Mouse (Mus musculus) spleen, postnatal 10 days (tissue): Measurements from ENCODE around the gene Stx6.
"Not testable (repeated sequence)": the region's sequence is repeated elsewhere in the genome, so short reads cannot be mapped to it uniquely, and the experiment has no call there.

ENCODE experiments used
- DNase-seq, 2 experiments: peaks; one replicate each; pipeline ENCODE4 v3.0.0; 2021 to 2022; ENCODE audit warnings: low spot score in 2 of 2

Stx6 gene

GRCm38 (mm10) chr1:155167453-155167852, 8.9 kb downstream of the Stx6 start:
- DNase-seq = no peak

GRCm38 (mm10) chr1:155169935-155170334, 11.4 kb downstream of the Stx6 start:
- DNase-seq = no peak

DNA sequence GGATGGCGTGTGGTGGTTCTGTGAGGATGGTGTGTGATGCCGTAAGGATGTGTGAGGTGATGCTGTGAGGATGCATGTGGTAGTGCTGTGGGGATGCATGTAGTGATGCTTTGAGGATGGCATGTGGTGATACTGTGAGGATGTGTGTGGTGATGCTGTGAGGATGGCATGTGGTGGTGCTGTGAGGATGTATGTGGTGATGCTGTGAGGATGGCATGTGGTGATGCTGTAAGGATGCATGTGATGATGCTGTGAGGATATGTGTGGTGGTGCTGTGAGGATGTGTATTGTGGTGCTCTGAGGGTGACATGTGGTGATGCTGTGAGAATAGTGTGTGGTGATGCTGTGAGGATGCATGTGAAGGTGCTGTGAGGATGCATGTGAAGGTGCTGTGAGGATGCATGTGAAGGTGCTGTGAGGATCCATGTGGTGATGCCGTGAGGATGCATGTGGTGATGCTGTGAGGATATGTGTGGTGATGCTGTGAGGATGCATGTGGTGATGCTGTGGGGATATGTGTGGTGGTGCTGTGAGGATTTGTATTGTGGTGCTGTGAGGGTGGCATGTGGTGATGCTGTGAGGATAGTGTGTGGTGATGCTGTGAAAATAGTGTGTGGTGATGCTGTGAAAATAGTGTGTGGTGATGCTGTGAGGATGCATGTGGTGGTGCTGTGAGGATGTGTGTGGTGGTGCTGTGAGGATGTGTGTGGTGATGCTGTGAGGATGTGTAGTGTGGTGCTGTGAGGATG, 14.6 kb downstream of the Stx6 start:
- no peak for DNase-seq

GRCm38 (mm10) chr1:155173644-155174016, 15.1 kb downstream of the Stx6 start:
- not testable (repeated sequence) for DNase-seq

- DNase-seq = no peak
These were observed 15.9 kb downstream of the Stx6 start for GRCm38 (mm10) chr1:155174424-155174823.

DNA sequence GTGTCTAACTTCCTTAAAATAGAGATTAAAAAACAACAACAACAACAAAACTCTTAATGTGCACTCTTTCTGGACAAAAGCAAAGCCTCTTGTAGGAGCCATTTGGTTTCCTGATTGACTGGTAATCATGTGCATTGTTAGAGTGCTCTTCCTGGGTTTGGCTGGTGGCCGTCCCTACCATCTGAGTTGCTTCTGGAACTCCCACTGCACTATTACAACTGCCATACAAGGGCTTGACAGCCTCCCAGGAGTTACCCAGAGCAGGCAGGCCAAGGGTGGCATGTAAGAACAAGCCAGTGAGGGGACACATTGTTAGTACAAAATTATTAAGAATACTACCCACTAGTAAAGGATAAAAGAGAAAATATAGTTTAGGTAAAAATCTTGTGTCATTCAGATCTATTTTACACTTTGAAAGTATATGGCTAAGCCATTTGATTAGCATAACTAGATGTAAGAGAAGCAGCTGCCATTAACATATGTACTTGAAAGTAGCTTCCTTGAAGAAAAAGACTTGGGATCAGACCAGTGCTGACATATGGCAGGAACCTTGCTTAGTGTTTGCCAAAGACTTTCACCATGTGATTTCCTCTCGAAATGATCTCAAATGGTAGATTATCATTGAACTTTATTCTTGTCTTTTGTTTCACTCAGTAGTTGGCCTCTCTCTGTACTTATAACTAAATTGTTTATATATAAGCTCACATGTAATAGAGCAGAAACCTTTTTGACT, 19.8 kb downstream of the Stx6 start:
- DNase-seq = no peak

DNA sequence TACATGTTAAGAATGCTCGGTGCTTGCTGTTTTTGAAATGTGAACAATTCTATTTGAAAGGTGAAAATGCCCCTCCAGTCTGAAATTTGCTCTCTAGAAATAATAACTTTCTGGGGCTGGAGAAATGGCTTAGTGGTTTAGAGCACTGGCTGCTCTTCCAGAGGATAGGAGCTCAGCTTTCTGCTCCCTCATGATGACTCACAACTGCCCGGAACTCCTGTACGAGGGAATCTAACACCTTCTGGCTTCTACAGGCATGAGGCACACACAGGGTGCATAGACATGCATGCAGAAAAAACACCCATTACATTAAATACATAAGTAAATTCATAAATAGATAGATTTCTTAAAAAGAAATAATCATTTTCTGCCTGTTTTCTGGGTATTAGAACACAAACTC, 25.7 kb downstream of the Stx6 start:
- no peak for DNase-seq

- DNase-seq = no peak
These were observed 30.1 kb downstream of the Stx6 start for GRCm38 (mm10) chr1:155188656-155189055.

- DNase-seq = no peak
These were observed 32.7 kb downstream of the Stx6 start for GRCm38 (mm10) chr1:155191219-155191618.

DNA sequence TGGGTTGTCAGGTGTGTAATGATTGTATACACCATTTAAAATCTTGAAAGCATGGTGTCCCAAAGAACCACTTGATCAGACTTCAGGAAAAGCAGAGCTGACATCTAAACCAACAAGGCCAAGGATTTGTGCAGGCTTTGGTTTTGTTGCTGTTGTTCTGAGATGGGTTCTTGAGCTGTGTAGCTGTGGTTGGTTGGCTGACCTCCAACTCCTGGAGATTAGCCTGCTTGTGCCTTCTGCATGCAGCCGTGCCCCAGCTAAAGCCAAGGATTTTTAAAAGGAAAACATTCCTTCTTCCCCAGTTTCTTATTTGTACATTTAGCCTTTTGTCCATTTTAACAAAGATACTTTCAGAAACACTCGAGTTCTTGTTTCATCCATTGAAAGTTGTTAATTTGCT, 33.2 kb downstream of the Stx6 start:
- DNase-seq = no peak

GRCm38 (mm10) chr1:155192805-155193368, 34.4 kb downstream of the Stx6 start:
- no peak for DNase-seq

DNA sequence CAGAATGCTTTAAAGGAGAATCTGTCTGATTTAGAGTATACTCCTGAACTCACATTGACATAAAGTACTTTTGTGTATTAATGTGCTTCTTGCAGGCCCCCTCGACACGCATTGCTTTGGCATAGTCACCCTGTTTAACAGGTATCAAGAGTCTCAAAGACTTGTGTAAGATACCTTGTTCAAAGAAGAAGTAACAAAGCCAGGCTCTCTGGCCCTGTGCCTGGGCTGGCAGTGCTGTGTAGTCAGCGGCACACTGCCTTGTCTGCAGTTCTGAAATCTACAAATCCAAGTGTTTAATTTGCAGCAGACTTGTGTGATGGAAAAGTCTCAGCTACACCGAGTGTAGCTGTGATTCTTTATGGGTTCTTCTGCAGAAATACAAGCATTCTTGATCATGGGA, 38.2 kb downstream of the Stx6 start:
- no peak for DNase-seq

DNA sequence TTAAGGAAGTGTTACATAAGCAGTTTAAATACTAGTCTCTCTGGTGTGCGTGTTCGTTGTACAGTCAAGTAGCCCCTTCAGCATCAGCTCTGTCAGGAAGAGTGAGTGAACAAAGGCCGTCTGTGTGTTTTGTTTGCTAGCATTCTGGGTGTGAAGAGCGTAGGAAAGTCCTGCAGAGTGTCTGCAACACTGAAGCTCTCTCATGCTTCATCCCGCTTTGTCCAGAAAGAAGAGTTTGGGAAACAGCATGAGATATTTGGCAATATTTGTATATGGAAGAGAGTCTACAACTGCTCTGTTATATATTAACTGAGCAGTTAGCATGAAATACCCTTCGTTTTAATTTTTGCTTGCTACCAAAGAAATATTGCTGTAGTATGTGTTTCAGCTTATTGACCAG, 41.0 kb downstream of the Stx6 start:
- DNase-seq = no peak

DNA sequence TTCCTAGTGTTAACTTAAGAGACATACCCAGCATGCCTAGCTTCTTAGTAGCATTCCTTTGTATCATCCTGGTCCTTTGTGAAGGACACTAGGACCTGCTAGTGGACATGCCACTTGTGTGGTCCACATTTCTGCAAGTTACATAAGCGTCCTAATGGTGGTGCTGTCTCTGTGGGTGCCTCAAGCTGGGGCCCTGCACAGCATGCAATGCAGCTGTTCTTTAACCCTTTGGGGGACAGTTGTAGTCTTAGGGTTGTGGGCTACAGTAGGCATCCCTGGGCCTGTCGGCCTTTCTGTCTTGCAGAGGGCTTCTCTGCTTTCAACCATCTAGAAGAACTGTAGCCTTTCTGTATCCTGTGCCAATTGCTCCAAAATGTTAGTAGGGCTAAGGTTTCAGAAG, 42.5 kb downstream of the Stx6 start:
- no peak for DNase-seq

DNA sequence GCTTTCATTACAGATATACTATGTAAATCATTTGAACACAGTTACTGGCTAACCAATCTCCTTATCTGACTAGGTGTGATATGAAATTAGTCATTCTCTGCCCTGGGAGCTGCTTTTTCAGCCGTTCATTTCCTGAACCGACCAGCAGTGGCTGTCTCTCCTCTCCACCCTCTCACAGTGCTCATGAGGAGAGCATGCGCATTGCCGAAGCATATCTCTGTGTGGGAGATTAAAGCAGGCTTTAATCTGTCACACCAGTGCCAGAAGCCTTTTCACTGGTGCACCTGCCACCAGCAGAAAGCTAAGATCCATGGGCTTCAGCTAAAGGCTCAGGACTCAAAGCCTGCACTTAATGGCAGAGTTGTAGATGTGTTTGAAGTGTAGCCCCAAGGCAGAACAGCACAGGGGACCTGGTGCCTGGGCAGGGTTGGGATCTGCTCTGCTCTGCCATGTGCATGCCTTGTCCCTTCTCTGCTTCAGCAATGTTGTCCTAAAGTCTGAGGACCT, 42.9 kb downstream of the Stx6 start:
- no peak for DNase-seq

DNA sequence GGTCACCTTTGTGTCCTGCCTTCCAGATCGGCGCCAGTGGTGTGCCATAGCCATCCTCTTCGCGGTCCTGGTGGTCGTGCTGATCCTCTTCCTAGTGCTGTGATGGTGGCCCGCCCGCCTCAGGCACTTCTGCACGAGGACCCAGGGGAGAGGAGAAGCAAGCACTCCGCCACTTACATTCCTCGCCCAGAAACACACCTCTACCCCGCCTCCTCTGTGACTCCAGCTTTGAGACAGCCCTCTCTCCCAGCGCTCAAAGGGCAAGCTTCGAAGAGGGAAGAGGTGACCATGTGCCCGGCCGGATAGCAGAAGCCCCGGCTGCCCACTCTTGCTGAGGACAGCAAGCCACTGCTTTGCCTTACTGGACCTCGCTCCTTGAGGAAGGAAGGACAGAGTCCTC, 43.4 kb downstream of the Stx6 start:
- DNase-seq = no peak

DNA sequence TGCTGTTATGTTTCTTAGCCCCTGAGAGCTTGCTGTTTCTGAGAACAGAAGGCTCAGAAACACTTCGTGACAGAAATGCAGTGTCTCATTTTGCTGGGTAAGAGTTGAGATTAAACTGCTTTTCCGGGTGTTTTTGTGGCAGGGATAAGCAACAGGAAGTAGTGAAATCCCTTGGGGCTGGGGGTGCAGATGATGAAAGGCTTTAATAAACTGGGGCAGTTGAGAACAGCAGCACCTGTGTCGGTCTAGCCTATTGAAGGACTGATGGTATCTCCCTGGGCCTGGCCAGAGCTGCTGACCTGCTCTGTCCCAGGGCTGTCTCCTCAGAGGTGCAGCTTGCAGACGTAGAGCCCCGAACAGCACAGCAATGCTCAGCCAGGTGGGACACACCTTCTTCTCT, 44.0 kb downstream of the Stx6 start:
- DNase-seq = no peak

DNA sequence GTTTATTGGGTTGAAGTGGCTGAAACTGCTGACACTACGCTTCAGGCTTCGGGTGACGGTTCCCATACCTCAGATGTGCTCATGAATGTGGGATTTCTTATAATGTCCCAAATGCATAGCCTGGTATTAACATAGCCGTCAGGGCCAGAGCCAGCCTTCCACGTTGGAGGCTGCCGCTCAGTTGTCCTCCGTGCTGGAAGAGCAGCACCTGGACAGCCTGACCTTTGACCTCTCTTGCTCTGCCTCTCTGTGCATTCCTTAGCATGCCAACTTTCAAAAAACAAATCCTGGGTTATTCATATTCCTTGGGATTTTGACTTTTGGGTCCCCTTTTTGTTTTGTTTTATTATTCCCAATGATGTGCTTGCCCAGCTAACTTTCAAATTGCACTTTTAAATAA, 44.6 kb downstream of the Stx6 start:
- no peak for DNase-seq

DNA sequence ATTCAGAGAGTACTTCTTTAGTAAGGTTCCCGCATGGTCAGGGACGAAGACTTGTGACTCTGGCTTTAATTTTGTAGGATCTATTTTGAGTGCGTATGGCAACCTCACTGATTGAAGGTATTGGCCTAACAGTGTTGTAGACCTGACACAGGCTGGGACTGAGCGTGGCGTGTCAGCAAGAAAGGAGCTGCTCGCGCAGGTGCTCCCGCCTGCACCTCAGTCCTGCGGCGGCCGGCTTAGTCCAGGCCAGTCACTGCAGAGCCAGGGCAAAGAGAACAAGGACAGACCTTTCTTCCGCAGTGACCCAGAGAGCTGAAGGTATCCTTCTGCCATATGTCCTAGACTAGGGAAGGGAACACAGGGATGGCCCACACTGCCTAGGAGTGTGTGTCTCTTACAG, 45.4 kb downstream of the Stx6 start:
- DNase-seq = no peak

DNA sequence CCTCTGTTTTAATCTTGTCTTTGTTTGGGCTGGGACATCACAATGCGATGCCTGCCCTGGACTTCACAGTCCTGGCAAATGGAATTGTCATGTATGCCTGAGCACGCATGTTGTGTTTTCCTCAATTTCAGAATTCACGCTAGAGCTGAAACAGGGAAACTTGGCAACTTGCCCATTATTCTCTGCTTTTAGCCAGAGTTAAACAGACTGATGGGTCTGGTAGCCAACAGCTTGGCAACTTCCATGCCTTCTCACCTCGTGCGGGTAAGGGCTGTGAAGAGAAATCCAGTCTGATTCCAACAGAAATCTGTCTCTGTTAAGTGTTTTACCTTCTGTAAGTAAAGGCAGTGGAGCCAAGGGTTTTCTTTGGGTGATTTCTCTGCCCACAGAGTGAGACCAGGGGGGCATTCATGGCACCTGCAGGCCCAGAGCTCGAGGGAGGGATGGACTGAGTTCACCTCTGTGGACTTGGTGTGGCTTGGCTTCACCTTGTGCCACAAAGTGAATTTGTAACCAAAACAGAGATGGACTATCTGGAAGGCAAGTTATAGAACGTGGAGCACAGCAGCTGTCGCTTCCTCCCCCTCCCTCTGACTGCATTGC, 46.1 kb downstream of the Stx6 start:
- no peak for DNase-seq

GRCm38 (mm10) chr1:155205311-155205710, 46.8 kb downstream of the Stx6 start:
- DNase-seq = no peak

DNA sequence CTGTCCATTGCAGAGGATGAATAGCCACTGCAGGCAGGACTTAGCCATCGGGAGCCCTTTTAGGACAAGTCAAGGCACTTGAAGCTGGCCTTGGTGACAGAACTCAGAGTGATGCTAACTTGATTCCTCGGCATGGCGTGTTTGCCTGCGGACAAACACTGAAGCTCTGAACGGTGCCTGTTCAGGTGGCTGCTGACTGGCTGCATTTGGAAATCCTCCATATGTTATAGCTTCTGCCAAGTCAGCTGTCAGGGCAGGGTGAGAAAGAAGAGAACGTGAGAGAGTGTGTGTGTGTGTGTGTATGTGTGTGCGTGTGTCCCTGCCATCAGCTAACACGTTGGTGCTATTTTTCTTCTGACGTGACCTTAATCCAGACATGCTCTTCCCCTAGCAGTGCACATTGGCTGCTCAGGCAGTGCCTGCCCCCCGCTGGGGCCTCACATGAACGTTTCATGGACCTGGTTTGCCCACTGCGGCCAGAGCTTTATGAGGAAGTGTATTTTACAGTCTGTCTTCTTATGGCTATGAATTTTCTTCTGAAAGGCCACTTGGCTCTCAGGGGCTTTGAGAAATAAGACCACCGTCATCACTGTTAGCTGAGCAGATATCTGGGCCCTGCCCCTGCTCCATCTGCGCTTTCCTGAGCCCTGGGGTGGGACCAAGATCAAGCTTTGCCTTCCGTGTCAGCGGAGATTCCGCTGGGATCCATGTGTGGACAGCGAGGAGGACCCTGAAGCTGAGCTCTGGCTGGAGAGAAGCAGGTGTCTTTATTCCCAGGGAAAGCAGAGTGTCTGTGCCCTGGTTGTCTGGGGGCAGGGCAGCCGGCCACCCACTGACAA, 47.5 kb downstream of the Stx6 start:
- no peak for DNase-seq
